Mouse (Mus musculus): Measurements from ENCODE around the gene Syngr2. TPM values are rescaled to one million over a fixed set of nuclear protein-coding genes. Genes with fewer than 3 reads are reported as not detected.

Gene Syngr2
- total RNA-seq, 2 experiments from 2014 or later, result 182 to 192 TPM

DNA sequence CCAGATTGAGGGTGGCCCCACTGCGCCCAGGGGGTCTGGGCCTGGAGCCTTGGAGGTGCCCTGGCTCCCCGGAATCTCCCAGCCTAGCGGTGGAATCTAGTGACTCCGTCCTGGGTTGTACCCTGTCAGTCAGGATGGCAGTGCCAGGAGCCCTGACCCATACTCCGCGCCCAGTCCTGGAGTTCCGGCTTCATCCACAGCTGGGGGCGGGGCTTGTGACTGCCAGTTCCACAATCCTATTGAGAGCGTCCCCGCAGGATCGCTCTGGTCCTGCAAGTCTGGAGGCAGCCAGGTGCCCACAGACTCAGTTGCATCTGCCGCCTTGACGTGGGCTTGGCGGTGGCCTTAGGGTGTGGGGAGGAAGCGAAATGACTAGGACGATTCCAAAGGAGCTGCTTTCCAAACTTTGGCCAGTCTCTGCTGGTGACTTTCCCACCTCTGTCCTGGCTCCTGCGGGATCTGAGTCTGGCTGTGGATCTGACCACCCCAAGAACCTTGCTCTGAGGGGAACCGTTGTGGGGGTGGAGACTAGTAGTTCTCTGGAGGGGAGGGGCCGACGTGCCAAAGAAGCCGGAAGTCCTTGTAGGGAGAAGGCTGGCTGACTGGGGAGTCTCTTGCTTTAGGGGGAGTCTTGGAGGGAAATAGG is 1.1 kb downstream of the Syngr2 start:
- DNase-seq (ENCODE audit: low spot score), result peak; percentile 89

DNA sequence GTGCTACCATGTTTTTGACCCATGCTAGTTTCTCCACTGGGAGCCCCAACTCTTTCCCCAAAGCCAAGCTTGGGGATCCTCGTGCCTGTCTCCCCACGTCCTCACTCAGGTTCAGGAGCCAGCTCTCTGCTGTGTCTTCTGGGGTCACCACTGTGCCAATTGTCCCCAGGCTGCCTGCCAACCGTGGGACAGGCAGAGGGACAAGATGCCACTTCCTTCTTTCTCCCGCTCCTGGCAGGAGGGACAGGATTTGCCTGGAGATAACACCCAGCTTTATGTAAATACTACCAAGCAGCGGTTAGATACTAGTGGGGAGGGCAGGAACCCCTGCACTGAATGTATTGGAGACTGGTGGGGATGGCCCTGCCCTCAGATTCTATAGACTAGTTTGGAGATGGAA is 4.4 kb downstream of the Syngr2 start:
- no peak for DNase-seq (ENCODE audit: low spot score)

DNA sequence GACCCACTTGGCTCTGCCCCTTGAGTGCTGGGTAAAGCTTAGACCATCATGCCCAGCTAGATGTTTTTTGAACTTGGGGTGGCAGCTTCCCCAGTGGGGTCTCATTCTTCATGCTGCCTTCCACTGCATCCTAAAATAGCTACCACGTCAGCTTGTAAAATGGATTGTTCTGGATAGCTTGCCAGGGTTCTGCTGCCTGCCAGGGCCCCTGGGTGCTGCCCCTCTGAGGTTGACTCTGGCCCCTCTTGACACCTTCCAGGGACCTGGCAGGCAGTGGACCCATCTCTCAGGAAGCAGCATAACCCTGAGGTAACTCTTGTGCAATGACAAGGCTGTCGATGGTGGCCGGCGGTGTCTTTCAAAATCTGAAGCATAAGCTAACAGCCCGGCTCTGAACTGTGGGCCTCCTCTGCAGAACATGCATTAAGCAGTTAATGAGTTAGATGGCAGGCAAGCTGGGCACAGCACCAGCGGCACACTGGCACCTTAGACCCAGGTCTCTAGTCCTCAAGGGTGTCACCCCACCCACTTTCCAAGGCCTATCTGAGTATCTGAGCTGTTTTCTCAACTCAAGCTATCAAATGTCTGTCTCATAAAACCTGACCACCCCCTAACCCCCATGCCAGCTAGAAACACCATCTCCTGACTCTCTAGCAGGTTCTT is 5.4 kb downstream of the Syngr2 start:
- DNase-seq (ENCODE audit: low spot score), result no peak

DNA sequence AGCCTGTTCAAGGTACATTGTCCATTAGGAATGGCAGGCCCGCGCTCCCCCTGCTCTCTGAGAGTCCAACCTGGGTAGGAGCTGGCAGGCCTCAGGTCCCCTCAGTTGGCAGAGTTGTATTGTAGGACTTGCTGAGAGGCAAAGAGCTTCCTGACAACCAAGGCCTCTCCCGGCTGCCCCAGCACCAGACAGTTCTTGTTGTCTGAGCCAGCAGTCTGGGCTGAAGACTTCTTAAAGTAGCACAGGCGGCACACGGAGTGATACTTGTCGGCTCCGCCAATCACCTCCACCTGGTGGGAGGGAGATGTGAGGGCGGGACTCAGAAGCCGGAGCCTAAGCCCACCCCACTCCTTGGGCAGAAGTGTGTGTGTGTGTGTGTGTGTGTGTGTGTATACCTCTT is 6.4 kb downstream of the Syngr2 start:
- DNase-seq (ENCODE audit: low spot score), result peak; percentile 51

DNA sequence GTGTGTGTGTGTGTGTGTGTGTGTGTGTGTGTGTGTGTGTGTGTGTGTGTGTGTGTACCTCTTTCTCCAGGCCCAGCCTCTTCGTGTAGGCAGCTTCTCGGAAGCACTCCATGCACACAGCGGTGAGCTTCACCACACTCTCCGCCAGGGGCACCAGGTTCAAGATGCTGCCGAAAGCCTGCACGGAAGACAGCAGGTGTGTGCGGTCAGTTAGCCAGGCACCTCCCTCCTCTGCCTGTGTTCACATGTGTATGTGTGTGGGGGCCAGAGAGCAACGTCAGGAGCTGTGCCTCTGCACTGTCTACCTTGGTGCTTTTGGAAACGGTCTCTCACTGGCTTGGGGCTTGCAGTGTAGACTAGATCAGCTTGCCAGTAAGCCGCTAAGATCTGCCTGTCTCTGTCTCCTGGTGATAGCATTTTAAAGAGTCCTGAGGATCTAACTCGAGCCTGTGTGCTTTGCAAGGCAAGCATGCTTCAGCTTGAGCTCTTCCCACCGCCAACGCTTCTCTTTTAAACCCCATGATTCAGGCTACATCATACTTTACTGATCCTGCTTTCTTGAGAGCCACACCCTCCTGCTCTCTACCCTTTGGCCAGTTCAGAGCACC is 7.0 kb downstream of the Syngr2 start:
- no peak for DNase-seq (ENCODE audit: low spot score)

DNA sequence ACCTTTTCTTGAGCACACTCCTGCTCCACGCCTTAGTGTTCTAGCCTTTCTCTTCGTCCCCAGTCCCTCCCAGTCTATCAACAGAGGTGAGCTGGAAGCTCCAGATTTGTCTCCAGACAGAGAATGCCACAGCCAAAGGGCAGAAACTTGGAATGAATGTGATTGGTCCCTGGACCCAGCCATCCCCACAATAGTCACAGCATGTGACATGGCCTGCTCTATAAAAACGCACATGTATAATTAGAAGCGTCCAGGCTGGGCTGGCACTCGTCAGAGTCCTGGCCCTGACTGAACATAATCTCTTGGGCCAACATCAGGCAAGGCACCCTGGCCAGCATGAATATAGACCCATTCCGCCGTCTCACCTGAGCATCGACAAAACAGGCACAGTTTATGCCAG is 9.6 kb downstream of the Syngr2 start:
- DNase-seq (ENCODE audit: low spot score), result peak; percentile 84

DNA sequence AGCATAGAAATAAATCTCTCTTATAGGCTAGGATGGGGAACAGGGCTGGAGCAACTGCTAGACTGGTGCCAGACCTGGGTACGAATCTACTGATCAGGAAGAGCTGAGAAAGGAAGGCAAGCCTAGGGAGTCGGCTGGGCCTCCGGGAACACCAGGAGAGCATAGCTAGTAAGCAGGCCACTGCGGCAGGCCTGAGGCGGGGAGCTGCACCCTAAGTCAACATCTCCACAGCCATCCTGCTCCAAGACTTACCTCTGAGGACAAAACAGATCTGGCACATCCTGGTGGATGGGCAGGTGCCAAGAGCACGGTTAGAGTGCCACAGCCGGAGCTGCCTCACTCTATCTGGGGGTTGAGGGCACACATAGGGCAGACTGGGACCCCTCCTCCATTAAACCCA is 10.7 kb downstream of the Syngr2 start:
- no peak for DNase-seq (ENCODE audit: low spot score)

DNA sequence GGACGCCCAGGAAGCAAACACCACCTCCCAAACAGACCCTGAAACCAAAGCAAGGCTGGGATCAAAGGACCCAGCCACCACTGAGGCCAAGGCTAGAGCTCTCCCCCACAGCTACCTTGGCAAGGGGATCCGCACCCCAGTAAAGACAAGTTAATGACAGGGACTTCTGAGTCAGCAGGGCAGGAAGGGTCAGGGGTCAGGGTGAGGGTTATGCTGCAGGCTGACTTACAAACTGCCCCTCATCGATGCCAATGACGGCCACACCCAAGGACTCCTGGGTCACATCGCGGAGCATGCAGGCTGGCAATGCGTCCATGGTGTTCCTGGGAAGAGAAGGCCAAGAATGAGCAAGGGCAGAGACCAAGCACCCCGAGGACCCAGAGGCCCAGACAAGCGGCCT is 12.4 kb downstream of the Syngr2 start:
- DNase-seq (ENCODE audit: low spot score), result no peak

DNA sequence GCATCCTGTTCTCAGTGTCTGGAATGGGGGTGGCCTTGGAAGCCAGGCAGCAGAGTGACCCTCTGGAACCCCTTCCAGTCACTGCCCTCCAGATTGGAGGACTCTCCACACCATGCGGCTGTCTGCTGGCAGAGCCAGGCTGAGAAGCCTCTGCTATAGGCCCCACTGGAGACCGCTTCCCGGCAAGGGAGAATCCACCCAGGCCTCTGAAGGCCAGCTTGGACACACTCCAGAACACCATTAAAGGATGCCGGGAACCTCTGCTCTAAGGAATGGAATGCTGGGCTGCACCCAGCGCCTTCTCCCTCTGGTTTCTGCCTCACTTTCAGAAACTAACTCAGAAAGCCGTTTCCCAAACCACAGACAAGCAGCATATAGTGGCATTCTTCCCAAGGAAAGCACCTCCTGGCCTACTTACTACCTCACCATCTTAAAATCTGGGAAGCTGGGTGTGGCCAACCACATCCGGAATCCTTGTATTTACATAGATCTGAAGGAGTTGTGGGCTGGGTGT is 13.3 kb downstream of the Syngr2 start:
- no peak for DNase-seq (ENCODE audit: low spot score)

DNA sequence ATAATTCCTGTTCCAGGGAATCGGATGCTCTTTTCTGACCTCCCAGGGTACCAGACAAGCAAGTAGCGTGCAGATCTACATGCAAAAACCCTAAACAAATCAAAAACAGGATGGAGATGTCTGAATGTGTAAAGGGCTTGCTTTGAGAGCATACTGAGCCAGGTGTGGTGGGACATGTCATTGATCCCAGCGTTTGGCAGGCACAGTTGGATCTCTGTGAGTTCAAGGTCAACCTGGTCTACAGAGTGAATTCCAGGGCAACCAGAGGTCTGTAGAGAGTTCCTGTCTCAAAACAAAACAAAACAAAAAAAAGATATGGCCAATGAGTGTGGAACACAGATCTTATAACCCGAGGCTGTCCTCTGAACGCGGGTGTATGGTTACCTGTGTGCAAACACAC is 13.9 kb downstream of the Syngr2 start:
- no peak for DNase-seq (ENCODE audit: low spot score)

DNA sequence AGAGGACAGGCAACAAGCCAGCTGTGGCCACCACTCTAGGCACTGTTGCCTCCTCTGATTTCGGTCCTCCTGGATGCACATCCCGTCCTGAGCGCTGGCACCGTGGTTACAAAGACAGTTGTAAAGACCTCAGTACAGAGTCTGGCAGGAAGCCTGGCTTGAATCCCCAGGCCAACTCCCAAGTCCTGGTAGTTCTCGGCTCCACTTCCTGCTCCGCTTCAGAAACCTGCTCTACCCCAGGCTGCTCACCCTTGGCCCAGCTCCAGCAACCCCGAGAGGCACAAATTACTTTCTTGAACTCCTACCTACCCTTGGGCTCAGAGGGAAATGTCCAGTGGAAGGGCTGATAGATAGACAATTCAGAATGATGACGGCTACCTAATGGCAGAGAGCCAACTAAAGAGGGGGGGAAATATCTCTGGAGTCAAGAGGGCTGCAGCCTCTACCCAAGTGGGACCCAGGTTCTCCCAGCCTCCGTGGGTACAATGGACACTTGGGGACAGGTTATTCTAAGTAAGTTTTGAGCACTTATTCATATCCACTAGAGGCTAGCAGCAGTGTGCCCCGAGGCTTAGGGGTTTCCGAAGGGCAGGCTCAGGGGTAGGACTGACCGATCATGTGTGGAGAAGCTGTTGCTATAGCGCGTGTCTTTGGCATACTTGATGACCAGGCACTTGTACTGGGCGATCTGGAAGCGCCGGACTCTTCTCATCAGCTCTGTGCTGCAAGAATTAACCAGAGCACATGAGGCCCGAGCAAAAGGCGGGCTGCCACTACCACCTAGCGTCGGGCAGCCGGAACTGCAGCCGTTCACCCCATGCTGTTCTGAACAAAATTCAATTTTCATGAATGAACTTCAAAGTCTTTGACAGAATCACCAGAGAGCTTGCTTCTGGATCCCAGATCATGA is 14.8 kb downstream of the Syngr2 start:
- DNase-seq (ENCODE audit: low spot score), result peak; percentile 87

DNA sequence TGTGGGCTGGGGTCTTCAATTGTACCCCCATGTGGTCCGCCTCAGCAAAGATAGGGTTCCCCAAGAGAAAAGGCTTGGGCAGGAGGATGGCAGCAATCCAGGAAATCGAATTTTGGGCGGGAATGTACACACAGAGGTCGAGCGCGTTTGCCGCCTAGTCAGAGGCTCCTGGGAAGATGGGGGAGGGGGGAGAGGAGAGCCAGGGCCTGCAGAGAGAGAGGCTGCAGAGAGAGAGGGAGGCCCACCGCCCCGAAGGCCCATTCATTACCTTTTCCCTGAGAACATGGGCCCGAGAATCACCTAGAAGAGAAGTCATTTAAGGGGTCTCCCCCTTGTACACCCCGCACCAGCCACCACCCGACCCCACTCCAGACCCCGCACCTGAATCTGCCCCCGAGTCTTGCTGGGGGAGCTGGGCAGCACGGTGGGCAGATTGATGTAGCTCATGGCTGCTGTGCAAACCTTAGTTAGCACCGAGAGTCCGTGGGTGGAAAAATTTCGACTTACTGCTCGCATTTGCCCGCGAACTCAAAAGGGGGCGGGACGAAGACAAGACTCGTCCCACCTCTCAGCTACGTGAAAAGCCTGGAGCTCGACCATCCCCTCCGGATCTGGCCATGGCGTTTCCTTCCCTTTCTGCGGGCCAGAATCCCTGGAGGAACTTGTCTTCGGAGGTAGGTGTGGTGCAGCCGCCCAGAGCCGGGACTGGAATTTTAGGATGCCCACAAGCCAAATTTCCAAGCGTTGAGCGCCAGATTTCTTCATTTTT is 16.0 kb downstream of the Syngr2 start, which contains the start of the genes Afmid and Tk1:
Gene Afmid (plus strand): TSS at position 592 of the 769 bp plus-strand sequence.
Gene Tk1 (minus strand): TSS at position 760 of the 769 bp plus-strand sequence.
- peak; percentile 52 for DNase-seq (ENCODE audit: low spot score)

DNA sequence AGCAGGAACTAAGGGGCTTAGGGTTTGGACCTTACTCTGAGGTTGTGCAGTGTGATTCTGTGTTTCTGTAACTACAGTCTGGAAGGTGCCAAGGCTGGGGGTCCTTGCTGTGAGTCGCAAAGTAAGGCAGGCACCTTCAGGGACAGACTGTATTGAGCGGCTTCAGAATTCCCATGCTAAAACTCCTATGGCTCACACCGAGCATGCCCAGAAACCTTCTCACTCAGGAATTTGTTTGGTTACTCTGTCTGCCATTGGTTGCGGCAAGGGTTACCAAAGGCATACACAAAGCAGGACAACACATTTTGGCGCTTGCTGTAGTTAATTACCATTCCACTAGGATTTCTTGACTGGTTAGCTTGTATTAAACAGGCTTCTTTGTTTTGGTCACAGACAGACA is 16.7 kb downstream of the Syngr2 start:
- DNase-seq (ENCODE audit: low spot score), result no peak

DNA sequence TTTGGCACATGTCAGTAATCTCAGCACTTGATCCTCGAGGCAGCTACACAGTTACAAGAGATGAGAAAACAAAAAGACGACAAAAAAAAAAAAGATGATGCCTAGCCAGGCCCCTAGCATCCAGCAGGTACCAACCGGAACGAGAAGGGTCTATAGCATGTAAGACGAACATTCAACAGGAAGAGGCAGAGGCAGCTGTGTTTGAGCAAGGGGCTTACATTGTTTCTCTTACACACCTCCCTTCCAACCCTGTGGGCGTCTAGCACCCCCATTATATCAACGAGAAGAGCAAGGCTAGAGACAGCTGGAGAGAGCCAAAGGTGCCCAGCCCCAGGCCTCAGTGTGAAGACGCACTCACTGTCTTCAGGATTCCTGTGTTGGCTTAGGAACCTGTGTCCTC is 17.4 kb downstream of the Syngr2 start:
- DNase-seq (ENCODE audit: low spot score), result no peak

DNA sequence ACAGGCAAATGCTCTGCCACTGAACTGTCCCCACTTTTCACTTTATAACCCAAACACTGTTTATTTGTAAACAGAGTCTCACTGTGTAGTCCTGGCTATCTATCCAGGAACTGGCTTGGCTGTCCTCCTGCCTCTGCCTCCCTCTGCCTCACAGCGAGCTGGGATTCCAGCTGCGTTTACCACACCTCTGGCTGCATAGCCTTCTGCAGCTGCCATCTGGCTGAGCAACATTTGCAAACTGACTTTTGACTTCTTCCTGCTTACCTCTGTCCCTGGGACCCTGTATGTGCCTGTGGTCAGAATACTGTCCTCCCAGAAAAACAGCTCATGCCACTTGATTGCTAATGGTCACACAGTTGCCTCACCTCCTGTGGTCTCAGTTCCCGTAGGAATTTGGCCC is 17.9 kb downstream of the Syngr2 start:
- DNase-seq (ENCODE audit: low spot score), result no peak

DNA sequence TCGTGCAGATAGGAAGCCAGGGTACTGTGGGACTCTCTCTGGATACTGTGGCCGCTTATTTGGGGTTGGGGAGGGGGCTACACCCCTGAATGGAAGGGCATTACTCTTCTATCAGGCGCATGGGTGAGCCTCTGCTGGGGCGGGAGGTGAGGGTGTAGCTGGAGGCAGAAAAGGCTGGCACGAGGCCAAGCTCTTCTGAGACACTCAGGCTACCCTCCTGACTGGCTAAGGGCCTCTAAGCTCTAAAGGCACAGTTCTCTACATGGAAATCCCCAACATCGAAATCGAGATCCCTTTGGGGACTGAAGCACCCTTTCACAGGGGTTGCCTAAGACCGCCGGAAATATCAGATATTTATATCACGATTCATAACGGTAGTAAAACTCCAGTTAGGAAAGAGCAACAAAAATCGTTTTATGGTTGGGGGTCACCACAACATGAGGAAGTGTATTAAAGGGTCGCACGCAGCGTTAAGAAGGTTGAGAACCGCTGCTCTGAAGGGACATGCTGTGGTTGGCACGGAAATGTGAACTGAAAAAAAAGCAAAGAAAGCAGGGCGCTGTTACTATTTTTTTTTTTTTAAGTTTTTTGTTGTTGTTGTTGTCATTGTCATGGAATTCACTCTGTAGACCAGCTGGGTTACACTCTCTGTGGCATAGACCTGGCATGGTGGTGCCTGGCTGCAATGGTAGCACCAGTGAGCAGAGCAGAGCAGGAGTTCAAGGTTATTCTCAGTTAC is 18.9 kb downstream of the Syngr2 start:
- DNase-seq (ENCODE audit: low spot score), result no peak

DNA sequence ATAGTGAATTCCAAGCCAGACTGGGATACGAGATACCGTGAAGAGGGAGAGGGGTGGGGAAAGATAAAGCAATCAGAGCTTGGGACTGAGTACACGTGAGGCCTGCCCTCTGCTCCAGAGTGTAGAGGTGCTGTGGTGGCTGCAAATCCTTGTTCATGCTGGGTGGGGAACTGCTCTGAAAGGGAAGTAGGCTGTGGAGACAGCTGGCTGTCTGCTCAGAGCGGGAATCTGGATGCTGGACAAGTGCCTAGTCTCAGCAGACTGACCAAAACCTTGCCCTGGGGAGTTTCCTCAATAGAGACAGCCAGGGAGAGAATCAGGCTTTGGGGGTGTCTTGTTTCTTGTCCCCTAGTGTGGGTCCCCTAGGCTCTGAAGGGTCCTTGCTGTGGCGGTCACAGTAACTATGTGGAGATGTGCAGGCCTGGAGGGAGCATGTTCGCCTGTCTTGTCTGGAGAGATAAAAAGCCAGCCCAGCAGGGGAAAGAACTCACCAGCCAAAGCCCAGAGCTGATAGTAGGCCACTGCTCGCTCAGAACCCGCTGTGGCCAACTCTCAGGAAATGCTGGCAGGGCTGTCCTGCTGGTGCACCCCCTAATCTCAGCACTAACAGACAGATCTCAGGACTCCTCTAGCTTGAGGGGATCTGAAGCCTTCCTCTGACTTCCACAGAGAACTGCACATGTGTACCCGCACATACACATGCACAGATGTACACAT is 19.6 kb downstream of the Syngr2 start:
- peak; percentile 44 for DNase-seq (ENCODE audit: low spot score)

DNA sequence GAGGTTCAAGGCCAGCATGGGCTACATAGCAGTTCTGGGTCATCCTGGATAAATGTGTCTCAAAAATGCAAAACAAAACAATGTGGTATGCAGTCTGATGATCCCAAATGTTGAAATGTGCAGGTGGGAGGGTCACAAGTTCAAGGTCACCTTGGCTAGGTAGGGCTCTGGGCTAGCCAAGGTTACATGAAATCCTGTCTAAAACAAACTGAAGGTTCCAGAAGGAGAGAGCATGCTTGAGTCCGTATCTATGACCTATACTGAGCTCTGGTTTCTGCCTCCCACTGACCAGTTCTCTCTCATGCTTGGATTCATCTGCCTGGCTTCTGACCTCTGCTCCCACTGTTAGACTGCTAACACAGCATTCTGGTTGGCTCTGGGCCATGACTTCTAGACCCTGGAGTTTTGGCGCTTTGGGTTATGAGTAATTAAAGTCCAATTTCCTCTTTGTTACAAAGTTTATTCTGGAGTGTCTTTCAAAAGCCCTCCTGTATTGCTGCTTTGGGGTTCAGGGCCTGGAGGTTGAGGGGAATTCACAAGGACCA is 20.3 kb downstream of the Syngr2 start:
- DNase-seq (ENCODE audit: low spot score), result no peak

DNA sequence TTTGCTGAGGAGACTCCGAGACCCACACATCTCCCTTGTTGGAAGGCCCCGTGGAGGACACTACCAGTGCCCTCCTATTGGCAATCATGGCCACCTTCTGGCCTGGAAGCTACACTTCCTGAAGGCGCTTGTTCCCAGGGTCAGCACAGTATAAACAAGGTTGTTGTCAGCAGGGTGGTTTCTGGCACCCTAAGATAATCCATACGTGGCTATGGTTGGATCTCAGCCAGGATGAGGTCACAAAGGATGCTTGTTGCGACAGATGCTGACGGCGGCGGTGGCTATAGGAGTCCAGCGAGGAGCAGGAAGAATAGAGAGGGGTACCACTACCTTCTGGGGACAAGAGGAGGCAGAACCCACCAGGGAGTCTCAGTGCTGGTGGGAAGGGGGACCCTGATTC is 20.9 kb downstream of the Syngr2 start:
- DNase-seq (ENCODE audit: low spot score), result no peak
